Mouse (Mus musculus): ENCODE data around the gene Gal3st2.
"Not testable (repeated sequence)": the region's sequence is repeated elsewhere in the genome, so short reads cannot be mapped to it uniquely, and the experiment has no call there.

The Gal3st2 gene

DNA sequence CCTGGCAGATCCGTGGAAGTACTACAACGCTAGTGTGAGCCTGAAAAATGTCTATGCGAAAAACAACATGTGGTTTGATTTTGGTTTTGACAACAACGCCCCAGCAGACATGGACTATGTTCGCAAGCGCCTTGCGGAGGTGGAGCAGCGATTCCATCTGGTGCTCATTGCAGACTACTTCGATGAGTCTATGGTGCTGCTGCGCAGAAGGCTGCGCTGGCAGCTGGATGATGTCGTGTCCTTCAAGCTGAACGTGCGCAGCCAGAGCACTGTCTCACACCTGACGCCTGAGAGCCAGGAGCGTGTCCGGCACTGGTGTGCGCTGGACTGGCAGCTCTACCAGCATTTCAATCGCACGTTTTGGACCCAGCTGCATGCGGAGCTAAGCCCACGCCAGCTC, 13.3 kb downstream of the Gal3st2 start:
- DNase-seq: not testable (repeated sequence)

DNA sequence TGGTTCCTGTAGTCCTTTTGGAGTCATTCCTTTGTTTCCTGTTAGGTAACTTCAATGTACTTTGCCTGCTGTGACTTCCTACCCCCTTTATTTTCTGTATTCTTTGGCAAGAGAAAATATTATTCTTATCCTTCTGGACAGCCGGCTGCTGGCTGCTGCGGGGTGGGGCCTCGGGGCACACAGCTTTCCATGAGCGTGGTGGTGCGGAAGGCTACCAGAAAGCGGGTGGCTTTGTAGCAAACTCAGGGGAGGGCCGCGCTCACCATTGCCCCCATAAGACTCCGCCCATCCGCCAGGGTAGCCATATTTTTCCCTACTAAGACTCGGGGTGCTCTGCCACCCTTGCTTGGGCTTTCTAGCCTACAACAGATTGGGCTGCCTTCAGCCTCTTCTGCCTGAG, 20.7 kb downstream of the Gal3st2 start:
- DNase-seq: not testable (repeated sequence)

DNA sequence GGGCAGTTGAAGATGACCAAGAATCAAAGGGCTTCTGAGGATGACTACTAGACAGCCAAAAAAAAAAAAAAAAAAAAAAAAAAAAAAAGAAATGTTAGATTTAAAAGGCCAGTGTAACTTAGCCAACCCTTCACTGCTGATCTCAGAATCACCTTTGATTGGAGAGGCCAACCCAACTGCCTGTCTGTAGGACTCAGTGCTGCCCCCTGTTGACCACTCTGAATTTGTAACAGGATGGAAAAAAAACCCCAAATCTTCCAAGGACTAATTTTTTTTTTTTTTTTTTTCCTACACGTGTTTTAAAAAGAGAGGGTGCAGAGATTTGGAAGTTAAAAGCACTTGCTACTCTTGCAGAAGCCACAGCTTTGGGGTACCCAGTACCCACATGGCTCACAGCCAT, 29.8 kb downstream of the Gal3st2 start:
- not testable (repeated sequence) for DNase-seq

DNA sequence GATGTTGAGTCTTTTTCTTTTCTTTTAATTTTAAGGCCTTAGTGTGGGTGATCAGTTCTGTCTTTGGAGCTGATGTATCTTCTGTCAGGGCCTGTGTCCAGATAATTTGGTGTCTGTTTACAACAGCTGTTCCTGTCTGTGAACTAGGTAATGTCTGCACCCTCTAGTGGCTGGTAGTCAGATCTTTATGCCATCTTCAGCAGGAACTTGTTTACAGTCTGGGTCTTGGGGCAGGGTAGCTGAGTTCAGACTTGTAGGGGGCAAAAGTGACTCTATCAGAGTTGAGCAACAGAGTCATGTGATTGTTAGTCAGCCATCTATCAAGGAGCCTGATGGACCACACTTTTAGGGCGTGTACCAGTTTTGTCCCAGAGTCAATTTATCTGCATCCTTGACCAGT, 36.3 kb downstream of the Gal3st2 start:
- DNase-seq: not testable (repeated sequence)

DNA sequence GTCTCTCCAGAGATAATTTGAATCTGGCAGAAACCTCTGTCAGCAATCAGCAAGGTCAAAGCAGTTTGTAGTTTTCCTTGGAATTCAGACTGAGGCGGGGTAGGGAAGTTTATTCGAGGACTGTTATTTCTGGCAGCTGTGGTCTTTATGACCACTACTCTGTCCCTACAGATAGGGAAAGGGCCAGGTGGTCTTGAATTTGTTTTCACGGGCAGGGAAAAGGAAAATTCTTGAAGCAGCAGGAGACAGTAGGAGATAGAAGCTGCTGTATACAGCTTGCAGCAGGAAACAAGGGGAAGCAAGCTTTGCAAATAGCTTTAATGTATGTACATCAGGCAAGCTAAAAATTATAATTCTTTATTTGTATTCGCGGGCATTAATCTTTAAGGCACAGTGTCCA, 40.2 kb downstream of the Gal3st2 start:
- not testable (repeated sequence) for DNase-seq

DNA sequence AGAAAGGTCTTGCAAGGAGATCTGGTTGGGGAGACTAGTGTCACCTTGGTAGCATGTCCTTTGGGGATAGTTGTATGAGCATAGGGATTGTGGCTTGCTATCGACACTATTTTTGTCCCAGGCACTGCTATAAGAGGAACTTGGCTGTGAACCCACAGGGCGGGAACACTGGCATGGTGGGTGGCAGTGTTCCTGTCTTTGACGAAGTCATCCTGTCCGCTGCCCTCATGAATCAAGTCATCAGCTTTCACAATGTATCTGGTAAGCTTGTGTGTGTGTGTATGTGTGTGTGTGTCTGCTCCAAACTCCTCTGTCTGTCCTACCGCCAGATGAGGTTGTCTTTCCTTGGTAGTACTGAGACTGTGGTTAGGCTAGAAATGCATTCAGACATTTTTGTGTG, 45.6 kb downstream of the Gal3st2 start:
- not testable (repeated sequence) for DNase-seq

DNA sequence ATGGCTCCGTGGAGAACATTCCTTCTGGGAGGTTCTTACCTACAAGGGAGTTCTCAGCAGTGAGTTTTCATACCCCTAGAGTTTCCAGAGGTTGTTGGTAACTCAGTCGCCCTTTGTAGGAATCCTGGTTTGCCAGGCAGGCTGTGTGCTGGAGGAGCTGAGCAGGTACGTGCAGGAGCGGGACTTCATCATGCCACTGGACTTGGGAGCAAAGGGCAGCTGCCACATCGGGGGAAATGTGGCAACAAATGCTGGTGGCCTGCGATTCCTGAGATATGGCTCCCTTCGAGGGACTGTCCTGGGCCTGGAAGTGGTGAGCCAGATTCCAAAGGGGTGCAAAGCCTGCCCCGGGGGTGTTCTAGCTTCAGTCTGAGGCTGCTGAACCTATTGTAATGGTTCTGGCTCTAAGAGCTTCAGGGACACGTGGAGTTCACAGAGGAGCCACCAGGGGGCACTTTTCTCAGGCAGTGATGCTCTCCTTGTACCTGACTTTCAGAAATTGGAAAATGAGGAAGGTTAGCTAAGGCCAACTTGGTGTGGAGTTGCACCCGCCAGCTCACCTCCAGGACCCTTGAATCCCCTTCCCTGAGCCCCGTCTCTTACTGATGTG, 48.0 kb downstream of the Gal3st2 start:
- not testable (repeated sequence) for DNase-seq

DNA sequence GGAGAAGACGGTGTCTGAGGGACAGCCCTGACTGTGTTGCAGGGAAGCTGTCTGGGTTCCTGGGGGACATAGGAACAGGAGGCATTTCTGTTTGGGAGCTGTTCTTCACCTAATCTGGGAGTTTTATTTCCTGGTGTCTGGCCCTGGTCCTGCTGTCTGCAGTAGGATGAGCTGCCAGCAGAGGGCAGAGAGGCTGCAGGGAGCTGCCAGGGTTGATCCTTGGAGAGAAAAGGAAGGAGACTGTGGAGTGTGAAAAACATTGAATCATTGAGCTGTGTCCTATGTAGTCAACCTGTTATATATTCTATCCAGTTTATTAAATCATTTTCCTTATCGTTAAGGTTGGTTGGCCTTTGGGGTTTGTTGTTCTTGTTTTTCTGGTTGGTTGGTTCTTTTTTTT, 50.8 kb downstream of the Gal3st2 start:
- not testable (repeated sequence) for DNase-seq

DNA sequence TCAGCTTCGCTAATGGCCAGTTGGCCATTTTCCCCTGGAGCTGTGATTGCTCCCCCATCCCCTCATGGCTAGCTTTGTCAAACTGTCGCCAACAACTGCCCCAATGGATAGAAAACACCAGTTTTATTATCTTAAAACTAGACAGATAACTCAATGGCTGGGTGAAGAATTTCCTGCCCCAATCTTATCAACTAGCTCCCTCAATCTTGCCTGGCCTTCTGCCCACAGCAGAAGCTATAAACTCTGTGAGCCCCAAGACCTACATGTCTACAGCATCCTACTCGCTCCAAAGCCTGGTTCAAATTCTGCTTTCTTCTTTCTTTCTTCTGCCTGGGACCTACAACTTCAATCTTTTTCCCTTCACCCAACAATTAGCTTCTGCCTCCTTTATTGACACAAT, 56.1 kb downstream of the Gal3st2 start:
- DNase-seq: not testable (repeated sequence)

DNA sequence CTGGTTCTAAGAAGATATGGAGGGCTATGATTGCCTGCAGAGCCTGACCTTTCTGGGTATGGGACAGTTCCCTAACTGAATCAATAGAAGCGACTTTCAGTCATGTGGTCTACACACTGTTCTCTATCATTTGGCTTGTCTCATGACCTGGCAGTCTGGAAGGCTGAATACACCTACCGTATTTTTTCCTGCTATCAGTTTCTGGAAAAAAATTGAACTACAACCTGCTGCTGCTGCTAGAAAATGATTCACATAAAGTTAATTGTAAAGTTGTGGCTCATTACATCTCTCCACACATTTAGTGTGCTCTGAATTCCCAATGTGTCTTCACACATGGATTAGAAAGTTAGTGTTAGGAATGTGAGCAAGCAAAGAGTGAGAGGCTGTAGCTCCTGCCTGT, 56.9 kb downstream of the Gal3st2 start, which contains the start of gene Gal3st2b:
Gene Gal3st2b, plus strand, starts transcription at position 301 of the 400 bp plus-strand sequence.
- DNase-seq: not testable (repeated sequence)

DNA sequence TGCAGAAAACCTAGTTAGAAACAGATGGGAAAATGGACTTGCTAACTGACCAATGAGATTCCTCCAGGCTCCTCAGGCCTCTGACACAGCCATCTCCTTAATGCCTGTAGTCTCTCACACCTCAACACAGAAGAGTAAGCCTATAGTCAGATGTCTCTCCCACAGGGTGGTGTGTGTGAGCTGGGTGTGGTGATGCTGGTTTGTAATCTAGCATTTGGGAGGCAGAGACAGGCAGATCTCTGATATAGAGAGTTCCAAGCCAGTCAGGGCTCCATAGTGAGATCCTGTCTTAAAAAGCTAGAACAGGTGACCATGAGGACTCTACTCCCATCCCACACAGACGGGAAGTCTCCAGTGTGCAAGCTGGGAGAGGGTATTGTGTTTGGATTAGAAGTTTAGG, 57.7 kb downstream of the Gal3st2 start:
- DNase-seq: not testable (repeated sequence)

DNA sequence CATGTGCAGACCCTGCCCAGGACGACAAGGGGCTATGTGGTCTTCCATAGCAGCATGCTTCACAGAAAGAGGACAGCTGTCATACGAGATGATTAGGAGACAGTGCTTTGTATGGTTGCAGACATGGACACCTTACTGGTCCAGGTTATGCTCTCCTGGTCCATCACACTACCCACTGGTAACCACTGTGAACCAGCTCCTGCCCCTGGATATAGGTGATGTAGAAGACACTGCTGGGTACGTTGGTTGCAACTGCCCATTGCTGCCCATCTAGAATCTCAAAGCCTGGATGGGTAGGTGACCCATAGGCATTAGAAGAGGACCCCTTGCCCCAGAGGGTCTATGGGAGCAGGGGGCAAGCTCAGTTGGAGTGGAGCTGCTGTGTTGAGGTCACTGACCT, 58.2 kb downstream of the Gal3st2 start:
- DNase-seq: not testable (repeated sequence)

DNA sequence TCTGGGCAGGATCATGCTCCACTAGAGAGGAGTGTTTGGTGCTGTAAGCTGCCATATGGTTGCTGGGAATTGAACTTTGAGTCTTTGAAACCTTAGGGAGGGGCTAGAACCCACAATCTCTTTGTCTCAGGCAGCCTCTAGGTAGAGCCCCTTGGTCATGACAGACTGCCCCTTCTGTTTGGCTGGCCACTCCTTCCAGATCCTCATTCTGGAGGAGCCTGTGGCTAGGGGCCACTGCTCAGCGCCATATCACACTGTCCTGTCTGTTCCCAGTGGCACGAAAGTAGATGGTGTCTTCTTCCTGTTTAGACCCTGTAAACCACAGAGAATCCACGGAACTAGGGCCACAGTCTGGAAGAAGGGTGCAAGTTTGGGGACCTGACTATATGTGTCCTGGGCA, 61.5 kb downstream of the Gal3st2 start:
- not testable (repeated sequence) for DNase-seq

DNA sequence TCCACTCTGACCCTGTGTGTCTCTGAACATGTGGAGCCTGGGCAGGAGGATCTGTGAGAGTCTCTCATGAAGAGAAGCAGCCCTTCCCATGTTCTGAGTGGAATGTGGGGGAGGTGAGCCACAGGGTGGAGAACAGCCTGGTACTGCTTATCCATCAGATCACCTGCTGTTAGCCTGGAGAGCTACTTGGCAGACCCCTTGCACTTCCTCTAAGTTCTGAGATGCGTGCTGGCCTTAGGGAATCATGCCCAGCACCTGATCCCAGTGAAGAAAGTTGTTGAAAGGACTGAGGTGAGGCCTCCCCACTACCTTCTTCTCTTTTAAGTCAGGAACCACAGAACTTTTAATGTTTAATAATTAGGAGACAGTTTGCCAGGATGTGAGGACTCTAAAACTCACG, 62.0 kb downstream of the Gal3st2 start:
- DNase-seq: not testable (repeated sequence)

Data from lung, postnatal 14 days (tissue).